Mouse (Mus musculus): ENCODE data around the gene Cdh5.

Cdh5 gene

GRCm38 (mm10) chr8:104093336-104093735 is 8.1 kb upstream of the Cdh5 start:
- 68% methylated on average over 7 of the region's 7 CpGs for WGBS

GRCm38 (mm10) chr8:104095595-104095994 is 5.8 kb upstream of the Cdh5 start:
- 78% methylated on average over 9 of the region's 9 CpGs for WGBS

GRCm38 (mm10) chr8:104096644-104097043 is 4.8 kb upstream of the Cdh5 start:
- WGBS = 82% methylated on average over 10 of the region's 10 CpGs

- 24% methylated on average over 6 of the region's 6 CpGs for WGBS
These were observed 2.6 kb upstream of the Cdh5 start for GRCm38 (mm10) chr8:104098671-104099346.

- WGBS = 52% methylated on average over 20 of the region's 20 CpGs
These were observed 1.9 kb upstream of the Cdh5 start for GRCm38 (mm10) chr8:104099347-104100099.

GRCm38 (mm10) chr8:104100724-104101123 is 701 bp upstream of the Cdh5 start:
- 97% methylated on average over 6 of the region's 6 CpGs for WGBS

GRCm38 (mm10) chr8:104103462-104103861 is 2.0 kb downstream of the Cdh5 start:
- WGBS = 62% methylated on average over 7 of the region's 7 CpGs

GRCm38 (mm10) chr8:104105768-104106167 is 4.3 kb downstream of the Cdh5 start:
- WGBS = 85% methylated on average over 6 of the region's 6 CpGs

GRCm38 (mm10) chr8:104106276-104106946 is 5.0 kb downstream of the Cdh5 start:
- WGBS = 59% methylated on average over 7 of the region's 7 CpGs

GRCm38 (mm10) chr8:104108048-104108447 is 6.6 kb downstream of the Cdh5 start:
- WGBS = 38% methylated on average over 5 of the region's 5 CpGs

GRCm38 (mm10) chr8:104110498-104111134 is 9.2 kb downstream of the Cdh5 start:
- 68% methylated on average over 10 of the region's 10 CpGs for WGBS

- 71% methylated on average over 12 of the region's 12 CpGs for WGBS
These were observed 20.4 kb downstream of the Cdh5 start for GRCm38 (mm10) chr8:104121640-104122416.

GRCm38 (mm10) chr8:104123080-104123657 is 21.7 kb downstream of the Cdh5 start:
- WGBS = 92% methylated on average over 2 of the region's 2 CpGs

- 70% methylated on average over 5 of the region's 5 CpGs for WGBS
These were observed 23.1 kb downstream of the Cdh5 start for GRCm38 (mm10) chr8:104124534-104124933.

- 32% methylated on average over 4 of the region's 4 CpGs for WGBS
These were observed 25.9 kb downstream of the Cdh5 start for GRCm38 (mm10) chr8:104127160-104127883.

- WGBS = 97% methylated on average over 9 of the region's 9 CpGs
These were observed 29.5 kb downstream of the Cdh5 start for GRCm38 (mm10) chr8:104130916-104131315.

- WGBS = 41% methylated on average over 7 of the region's 7 CpGs
These were observed 30.1 kb downstream of the Cdh5 start for GRCm38 (mm10) chr8:104131414-104131975.

GRCm38 (mm10) chr8:104134521-104134920 is 33.1 kb downstream of the Cdh5 start:
- 97% methylated on average over 8 of the region's 8 CpGs for WGBS

- WGBS = 93% methylated on average over 3 of the region's 3 CpGs
These were observed 34.9 kb downstream of the Cdh5 start for GRCm38 (mm10) chr8:104136277-104136676.

GRCm38 (mm10) chr8:104137636-104138035 is 36.2 kb downstream of the Cdh5 start:
- WGBS = 94% methylated on average over 5 of the region's 5 CpGs

Measured in cerebral cortex, adult 2 months (tissue).